Mouse (Mus musculus): ENCODE data around the gene Vtcn1.
"Not testable (repeated sequence)": the region's sequence is repeated elsewhere in the genome, so short reads cannot be mapped to it uniquely, and the experiment has no call there.

Gene Vtcn1

DNA sequence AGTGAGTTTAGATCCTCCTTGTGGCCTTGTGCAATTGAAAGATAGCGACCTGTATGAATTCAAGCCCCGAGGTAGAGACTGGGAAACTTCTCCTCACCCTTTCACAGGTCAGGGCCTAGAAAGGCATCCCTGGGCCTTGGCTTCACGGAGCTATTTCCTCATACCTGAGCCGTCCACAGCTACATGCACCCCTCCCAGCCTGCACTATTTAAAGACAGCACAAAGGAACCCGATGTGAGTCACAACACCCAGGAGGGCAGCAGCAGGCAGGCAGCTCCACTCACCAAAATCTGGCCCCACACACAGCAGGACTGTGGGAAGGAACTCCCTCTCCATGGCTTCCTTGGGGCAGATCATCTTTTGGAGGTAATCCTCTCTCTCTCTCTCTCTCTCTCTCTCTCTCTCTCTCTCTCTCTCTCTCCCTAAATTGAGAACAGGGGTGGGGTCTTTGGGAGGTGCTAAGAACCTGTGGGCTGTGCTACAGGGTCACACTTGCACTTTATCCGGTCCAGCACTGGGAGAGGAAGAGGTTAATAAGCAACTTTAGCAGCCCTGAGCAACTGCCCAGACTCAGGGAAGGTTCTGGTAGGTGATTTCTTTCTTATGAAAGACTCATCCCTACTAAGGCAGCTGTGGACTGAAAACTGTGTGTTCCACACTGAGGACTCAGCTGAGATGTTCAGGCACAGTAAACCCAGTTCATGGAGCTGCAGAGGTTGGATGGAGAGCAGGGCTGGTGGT lies at the start of gene Vtcn1:
Gene Vtcn1, plus strand, starts transcription at position 235 of the 741 bp plus-strand sequence.
- DNase-seq (ENCODE audit: low read depth, low spot score): no peak

DNA sequence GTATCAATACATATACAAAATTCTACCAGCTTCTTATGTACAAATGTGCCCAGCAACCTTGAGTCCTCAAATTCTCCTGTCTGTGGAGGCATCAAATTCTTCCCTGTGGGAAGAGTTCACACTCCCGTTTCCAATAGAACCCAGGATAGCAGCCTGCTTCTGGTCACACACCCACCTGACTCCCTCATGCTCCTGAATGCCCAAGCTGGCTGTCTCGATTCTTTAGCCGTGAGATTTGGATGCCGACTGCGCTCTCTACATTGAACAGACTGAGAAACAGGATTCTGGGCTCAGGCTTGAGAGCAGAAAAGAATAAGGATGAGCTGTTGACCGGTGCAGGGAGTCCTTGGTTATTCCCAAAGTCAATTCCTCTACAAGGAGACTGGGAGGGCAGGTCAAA lies 48.3 kb upstream of the Vtcn1 start:
- no peak for DNase-seq (ENCODE audit: low read depth, low spot score)

DNA sequence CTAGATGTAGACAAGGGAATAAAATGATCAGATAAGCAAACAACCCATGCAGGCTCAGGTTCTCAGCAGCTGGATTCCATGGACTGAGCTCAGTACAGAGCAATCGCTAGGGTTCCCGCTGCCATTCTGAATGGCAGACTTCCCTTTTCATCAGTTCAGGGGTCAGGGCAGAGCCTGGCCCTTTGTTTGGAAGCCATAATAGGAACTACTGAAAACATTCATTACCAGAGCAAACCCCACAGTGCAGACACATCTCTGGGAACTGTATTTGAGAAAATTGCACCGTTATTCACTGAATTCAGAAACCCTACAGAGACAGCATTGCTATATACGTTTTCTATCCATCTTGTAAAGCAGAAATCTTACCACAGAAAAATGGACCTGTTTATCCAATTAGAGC lies 47.7 kb upstream of the Vtcn1 start:
- no peak for DNase-seq (ENCODE audit: low read depth, low spot score)

DNA sequence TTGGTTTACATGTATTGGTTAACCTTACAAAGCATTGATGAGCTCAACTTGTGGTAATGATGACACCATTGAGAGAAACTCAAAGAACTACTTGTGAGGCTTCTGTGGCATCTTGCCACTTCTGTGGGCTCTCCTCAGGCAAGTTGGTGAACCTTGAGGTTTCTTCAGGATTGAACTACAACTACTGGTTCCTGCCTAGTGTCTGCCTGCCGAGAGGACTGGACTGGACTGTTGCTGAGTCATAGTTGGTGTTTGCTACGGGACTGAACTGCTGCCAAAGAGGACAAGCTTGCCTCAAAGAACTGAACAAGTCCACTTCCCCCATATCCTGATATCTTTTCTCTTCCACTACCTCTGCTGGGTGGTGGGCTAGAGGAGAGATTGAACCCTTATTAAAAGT lies 39.2 kb upstream of the Vtcn1 start:
- no peak for DNase-seq (ENCODE audit: low read depth, low spot score)

GRCm38 (mm10) chr3:100791670-100792069 lies 33.6 kb upstream of the Vtcn1 start:
- DNase-seq (ENCODE audit: low read depth, low spot score): no peak

- no peak for DNase-seq (ENCODE audit: low read depth, low spot score)
Measured at GRCm38 (mm10) chr3:100793345-100793744, 31.9 kb upstream of the Vtcn1 start.

DNA sequence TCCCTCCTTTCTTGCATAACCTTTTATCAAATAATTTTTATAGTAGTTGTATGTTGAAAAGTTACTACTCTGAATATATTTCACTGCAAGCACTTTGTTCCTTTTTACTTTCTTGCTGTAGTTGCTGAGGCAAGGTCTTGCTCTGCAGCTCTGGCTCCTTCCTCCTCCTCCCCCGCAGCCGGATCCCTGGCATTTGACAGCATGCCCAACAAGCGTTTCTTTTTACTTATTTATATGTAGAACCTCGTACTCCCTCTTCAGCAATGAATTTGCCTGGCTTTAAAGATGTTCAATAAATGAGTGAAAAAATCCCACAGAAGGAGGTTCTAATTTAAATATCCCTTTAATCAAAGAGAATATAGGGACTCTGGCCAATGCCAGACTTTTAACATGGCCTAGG lies 28.7 kb upstream of the Vtcn1 start:
- no peak for DNase-seq (ENCODE audit: low read depth, low spot score)

DNA sequence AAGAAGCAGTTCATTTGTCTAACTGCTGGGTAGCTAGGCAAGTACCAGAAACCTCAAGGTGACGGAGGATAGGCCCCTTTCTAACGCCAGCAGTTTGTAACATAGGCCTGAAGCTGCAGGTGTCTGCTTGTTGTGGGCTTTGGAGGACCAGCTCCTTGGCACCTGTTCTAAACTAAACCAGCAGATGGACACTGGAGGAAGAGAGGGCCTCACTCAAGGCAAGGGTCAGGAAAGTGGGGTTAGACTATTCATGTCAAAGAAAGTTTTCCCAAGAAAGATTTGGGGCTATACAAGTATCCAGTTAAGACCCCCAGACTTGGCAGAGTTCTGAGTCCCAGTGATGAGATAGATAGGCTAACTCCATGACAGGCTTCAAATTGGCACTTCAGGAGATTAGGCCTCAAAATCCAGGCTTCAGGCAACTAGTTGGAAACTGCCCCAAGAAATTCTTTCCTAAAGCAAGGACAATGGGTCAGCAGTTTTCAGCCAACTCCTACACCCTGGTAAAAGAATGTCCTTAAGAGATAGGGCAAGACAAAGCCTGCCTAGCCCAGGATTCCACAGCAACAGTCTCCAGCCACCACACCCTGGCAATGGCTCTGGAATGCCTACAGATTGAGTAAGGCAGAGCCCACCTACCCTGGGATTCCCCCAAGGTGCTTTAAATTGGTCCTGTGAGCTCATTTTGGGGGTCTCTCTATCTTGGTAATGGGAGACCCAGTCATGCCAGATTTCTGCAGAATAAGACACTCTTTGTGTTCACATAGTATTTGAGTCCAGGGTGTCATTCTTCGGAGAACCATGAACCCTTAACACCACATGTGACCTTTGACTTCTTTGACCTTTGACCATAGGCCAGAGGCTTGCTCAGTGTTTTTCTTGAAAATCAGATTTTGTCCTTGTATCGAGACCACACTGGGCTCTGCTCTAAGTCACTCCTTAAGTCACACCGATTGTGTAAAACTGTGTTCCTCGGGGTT lies 27.8 kb upstream of the Vtcn1 start:
- peak; percentile 61 for DNase-seq (ENCODE audit: low read depth, low spot score)

- no peak for DNase-seq (ENCODE audit: low read depth, low spot score)
Measured at GRCm38 (mm10) chr3:100798872-100799422, 26.3 kb upstream of the Vtcn1 start.

DNA sequence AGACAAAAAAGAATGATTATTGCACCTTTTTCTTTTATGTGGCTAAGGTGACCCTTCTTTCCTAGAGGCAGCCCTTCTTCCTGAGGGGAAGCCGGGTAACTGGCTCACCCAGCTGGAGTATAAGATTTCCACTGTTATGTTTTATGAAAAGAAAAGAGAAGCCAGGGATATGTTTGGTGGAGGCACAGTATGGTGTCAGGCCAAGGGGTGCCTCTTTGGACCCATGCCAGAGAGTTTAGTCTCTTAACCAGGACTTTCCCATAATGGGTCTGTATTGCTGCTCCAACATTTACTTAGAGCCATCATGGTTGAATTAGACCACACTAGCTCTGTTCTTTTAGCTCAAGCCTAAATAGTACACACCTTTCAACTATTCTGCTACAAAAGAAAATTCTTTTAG lies 20.3 kb upstream of the Vtcn1 start:
- no peak for DNase-seq (ENCODE audit: low read depth, low spot score)

DNA sequence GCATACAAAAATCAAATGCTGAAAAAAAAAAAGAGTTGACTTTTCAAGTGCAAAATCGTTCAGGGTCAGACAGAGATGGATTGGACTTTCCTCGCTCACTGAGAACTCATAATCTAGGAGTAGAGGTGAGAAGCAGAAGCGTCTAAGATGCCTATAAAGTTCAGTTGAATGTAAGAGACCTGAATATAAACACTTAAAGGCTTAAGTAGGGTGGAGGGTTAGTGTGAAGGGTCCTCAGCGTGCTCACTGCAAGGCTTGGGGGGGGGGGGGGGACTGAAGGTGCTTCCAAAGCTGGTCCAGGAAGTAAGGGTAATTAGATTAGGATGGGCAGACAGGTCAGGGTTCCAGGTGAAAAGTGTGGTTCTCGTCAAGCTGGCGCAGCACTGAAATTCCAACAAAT lies 19.3 kb upstream of the Vtcn1 start:
- DNase-seq (ENCODE audit: low read depth, low spot score): no peak

DNA sequence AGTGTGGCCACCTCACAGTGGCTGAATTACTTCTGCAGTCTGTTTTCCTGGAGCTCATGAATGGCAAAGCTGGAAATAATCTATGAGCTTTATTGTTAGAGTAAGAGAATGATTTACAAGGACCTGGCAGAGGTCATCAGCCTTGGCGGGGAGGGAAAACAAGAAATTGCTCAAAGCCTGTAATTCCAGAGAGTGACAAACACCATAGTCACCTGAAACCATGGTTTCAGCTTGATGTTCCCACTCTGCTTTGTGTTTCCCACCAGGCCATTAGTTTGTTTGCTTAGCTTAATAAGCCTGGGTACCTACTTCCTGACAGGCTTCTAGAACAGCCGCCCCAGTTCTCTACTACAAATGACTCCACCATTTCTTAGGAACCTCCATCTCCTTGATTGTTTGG lies 14.8 kb upstream of the Vtcn1 start:
- DNase-seq (ENCODE audit: low read depth, low spot score): no peak

GRCm38 (mm10) chr3:100811836-100812235 lies 13.4 kb upstream of the Vtcn1 start:
- DNase-seq (ENCODE audit: low read depth, low spot score): no peak

DNA sequence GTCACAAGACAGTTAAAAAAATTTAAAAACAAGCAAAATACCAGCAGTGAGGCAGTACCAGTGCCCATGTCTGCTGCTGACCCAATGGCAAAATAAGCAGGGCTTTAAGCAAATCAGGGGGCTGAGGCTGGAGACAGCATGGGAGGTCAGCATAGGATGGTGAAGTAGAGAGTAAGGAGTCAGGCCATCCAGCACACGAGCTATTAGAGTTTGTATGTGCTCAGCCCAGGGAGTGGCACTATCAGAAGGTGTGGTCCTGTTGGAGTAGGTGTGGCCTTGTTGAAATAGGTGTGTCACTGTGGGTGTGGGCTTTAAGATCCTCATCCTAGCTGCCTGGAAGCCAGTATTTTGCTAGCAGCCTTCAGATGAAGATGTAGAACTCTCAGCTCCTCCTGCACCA lies 9.8 kb upstream of the Vtcn1 start:
- DNase-seq (ENCODE audit: low read depth, low spot score): not testable (repeated sequence)

DNA sequence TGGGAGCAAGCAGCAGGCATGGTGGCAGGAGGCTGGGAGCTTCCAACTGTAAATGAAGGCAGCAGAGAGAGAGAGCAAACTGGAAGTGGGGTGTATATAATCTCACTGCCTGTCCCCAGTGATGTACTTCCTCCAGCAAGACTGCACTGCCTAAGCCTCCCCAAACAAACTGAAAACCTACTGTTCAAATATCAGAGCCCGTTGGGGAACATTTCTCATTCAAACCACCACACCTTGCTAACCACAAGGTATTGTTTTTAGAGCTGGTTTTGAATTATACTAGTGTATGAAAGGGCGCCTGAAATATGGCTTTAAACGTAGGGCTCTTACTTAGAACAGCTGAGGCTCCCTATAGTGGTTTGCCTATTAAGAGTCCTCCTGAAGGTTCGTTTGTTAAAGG lies 6.5 kb upstream of the Vtcn1 start:
- DNase-seq (ENCODE audit: low read depth, low spot score): no peak

DNA sequence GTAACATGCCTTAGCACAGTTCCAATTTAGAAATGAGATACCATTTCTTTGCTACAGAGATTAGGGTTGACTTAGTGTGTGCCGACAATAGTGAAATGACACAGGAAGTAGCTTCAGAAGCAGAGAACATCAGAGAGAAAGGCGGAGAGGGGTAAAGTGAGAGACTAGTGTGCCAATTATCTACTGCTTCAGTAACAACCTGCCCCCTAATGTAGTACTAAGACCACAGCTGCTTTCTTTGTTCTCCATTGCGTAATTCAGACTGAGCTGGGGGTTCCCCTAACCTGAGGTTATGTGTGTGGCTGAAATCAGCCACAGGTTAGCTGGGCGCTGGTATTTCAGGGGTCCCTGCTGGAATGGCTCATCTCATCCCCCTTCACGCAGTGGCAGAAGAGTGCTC lies 5.7 kb upstream of the Vtcn1 start:
- no peak for DNase-seq (ENCODE audit: low read depth, low spot score)

GRCm38 (mm10) chr3:100820852-100821251 lies 4.4 kb upstream of the Vtcn1 start:
- no peak for DNase-seq (ENCODE audit: low read depth, low spot score)

DNA sequence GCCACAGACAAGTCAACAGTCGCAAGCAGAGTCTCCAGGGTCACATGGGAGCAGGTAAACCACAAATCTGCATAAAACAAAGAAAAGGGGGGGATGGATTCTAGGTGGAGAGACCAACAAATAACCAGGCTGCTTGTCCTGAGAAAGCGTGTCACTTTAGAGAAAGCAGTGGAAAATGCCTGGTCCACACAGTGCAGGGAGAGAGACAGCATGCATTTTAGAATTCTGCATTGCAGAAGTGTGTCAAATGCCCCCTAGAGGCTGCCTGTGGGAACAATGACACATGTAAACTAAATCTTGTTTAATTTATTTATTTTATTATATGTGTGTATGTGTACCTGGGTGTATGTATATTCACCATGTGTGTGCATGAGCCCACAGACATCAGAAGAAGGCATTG lies 4.0 kb upstream of the Vtcn1 start:
- peak; percentile 15 for DNase-seq (ENCODE audit: low read depth, low spot score)

GRCm38 (mm10) chr3:100843784-100844183 lies 18.5 kb downstream of the Vtcn1 start:
- DNase-seq (ENCODE audit: low read depth, low spot score): no peak

GRCm38 (mm10) chr3:100844366-100844765 lies 19.1 kb downstream of the Vtcn1 start:
- no peak for DNase-seq (ENCODE audit: low read depth, low spot score)

DNA sequence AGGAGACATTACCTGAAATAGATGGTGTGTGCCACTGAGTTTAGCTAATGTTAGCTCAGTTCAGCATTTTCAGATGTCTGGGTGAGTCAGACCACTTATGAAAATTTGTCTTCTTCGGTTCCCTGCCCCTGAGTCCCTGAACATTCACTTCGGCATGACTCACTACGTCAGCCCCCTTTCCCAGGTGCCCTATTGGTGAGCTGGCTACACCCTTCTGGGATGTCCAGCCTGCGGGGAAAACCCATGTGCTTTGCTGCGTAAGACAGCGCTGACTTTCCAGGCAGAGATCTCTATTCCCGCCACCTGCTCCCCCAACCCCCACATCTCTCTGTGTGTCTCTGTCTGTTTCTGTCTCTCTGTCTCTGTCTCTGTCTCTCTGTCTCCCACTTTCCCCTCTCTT lies 23.1 kb downstream of the Vtcn1 start:
- no peak for DNase-seq (ENCODE audit: low read depth, low spot score)

GRCm38 (mm10) chr3:100850468-100850867 lies 25.2 kb downstream of the Vtcn1 start:
- no peak for DNase-seq (ENCODE audit: low read depth, low spot score)
